Mouse (Mus musculus) neural tube, embryonic 11.5 days (tissue): ENCODE data around the gene Insl5. TPM values are rescaled to one million over a fixed set of nuclear protein-coding genes. Genes with fewer than 3 reads are reported as not detected.

ENCODE experiments used
- ATAC-seq: fragments of 200-750 bp; cut with Nextera tagmentation; 2 replicates; pipeline ENCODE4 v1.8.0; 2017; ENCODE audit warnings: moderate number of reproducible peaks, mild to moderate bottlenecking, moderate TSS enrichment, moderate library complexity; ENCODE audit not compliant: insufficient read depth, low FRiP score, low TSS enrichment
- DNase-seq: peaks from one replicate; pipeline ENCODE4 v3.0.0-alpha.2; 2015; ENCODE audit warnings: low spot score
- H3K27ac ChIP-seq: fragments of 300-500 bp; sonication (generic); 2 replicates; pipeline ENCODE4 v1.5.1; 2014; ENCODE audit warnings: low read depth, mild to moderate bottlenecking, low read length
- H3K27me3 ChIP-seq: fragments of 300-500 bp; sonication (generic); 2 replicates; pipeline ENCODE4 v1.6.1; 2014; ENCODE audit warnings: mild to moderate bottlenecking, low read length, mixed read lengths; ENCODE audit not compliant: control insufficient read depth, insufficient read depth
- H3K36me3 ChIP-seq: fragments of 300-500 bp; sonication (generic); 2 replicates; pipeline ENCODE4 v1.6.1; 2014; ENCODE audit warnings: mild to moderate bottlenecking, low read length, moderate library complexity, mixed read lengths; ENCODE audit not compliant: control insufficient read depth, insufficient read depth
- H3K4me1 ChIP-seq: fragments of 300-500 bp; sonication (generic); 2 replicates; pipeline ENCODE4 v1.6.1; 2014; ENCODE audit warnings: low read length, mixed read lengths; ENCODE audit not compliant: control insufficient read depth, insufficient read depth
- H3K4me2 ChIP-seq: fragments of 300-500 bp; sonication (generic); 2 replicates; pipeline ENCODE4 v1.6.1; 2014; ENCODE audit warnings: low read depth, mild to moderate bottlenecking, moderate library complexity
- H3K4me3 ChIP-seq: fragments of 300-500 bp; sonication (generic); 2 replicates; pipeline ENCODE4 v1.5.1; 2014; ENCODE audit warnings: low read depth, low read length
- H3K9ac ChIP-seq: fragments of 300-500 bp; sonication (generic); 2 replicates; pipeline ENCODE4 v1.6.1; 2014; ENCODE audit warnings: mild to moderate bottlenecking, low read length
- H3K9me3 ChIP-seq: fragments of 300-500 bp; sonication (generic); 2 replicates; pipeline ENCODE4 v1.6.1; 2016; ENCODE audit warnings: low read length; ENCODE audit not compliant: control insufficient read depth
- WGBS: fragments of 180-500 bp; shearing (Covaris S2); extraction: QIAGEN DNeasy Blood & Tissue Kit; methylation state at CpG from one replicate; pipeline ENCODE4 v1.1.7; 2014; 5-methylcytosine and 5-hydroxymethylcytosine counted together
- polyA plus RNA-seq: library from polyadenylated mRNA; unstranded; fragments of >200 nt; fragmentation: Nextera tagmentation; extraction: Ambion mirVana; gene quantifications from 2 replicates; pipeline ENCODE4 v1.2.1, GENCODE M21; 2014

Insl5 gene
- polyA plus RNA-seq, 1 experiment from 2014 or later, result not detected

DNA sequence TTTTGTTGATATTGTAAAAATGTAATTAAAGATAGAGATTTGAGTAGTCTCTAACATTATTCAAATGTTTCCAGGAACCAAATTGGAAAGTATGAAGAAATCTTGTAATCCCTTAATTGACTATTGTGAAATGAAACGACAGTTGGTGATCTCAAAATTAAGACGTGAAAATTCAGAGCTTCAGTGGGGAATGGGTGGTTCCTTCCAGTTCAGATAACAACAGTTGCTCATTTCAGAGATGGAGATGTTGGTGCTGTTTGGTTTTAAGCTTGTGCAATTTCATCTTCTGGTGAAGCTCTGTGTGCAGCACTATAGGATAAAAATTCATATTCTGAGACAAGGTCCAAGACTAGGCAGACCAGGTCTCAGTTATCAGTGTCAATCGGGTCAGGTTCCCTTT, 54.6 kb downstream of the Insl5 start:
- no peak overlapping the region for H3K4me3 ChIP-seq
- ATAC-seq, result no peak
- WGBS, result 84% methylated on average over 3 of the region's 3 CpGs

DNA sequence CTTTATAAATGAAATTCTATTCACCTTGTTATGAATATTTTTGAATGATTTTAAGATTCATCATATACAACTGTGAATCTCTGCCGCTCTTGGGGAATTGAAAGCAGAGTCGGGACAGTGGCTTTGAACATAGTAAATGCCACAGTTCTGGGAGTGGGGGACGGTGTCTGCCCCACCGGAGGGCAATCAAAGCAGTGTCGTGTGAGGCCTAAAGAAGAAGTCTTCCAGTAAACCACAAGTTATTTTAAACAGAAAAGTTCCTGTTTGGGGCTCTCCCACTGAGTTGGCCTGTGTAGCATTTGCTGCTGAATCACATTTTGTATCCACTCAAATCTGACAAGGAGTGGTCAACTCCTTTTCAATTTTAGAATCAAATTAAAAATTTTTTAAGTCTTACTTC, 55.5 kb downstream of the Insl5 start:
- Histone ChIP-seq H3K4me3 (no peak overlapping the region), H3K4me1 (no peaks in the 10 kb centered on the region), H3K9ac (no peak overlapping the region), H3K27ac (no peak overlapping the region), H3K4me2 (no peak overlapping the region), H3K27me3 (no peaks in the 10 kb centered on the region), H3K9me3 (no peaks in the 10 kb centered on the region), H3K36me3 (no peaks in the 10 kb centered on the region)
- 76% methylated on average over 5 of the region's 5 CpGs for whole genome bisulfite sequencing
- ATAC-seq (no peak), DNase-seq (no peak)

More for the DNA sequence above, 54.6 kb downstream of the Insl5 start:
- no peak for DNase-seq
- Histone ChIP-seq H3K9me3 (no peaks in the 10 kb centered on the region), H3K9ac (no peak overlapping the region), H3K4me1 (no peaks in the 10 kb centered on the region), H3K36me3 (no peaks in the 10 kb centered on the region), H3K4me2 (no peak overlapping the region), H3K27ac (no peak overlapping the region), H3K27me3 (no peaks in the 10 kb centered on the region)

DNA sequence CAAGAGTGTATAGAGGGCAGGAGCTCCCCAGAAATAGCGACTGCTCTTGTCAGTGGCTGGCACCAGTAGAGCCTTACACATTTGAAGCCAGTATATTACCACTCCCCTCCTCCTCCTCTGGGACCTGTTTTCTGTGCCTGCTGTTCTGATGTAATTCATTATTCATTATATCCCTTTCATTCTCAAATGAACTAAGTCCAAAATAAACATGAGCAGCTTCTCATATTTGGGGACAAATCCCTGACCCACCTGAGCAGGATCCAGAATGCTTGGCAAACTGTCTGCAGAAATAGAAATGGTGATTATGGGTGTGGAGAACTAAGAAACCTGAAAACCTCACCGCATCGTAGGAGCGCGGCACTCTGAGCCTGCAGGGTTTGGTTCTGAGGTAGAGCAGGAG, 57.0 kb downstream of the Insl5 start:
- no peak for ATAC-seq
- 93% methylated on average over 5 of the region's 5 CpGs for WGBS
- H3K4me1 ChIP-seq, result no peaks in the 10 kb centered on the region

More for the DNA sequence above, 57.0 kb downstream of the Insl5 start:
- Histone ChIP-seq H3K9me3 (no peaks in the 10 kb centered on the region), H3K4me2 (no peak overlapping the region), H3K27ac (no peak overlapping the region), H3K27me3 (no peaks in the 10 kb centered on the region), H3K4me3 (no peak overlapping the region), H3K9ac (no peak overlapping the region), H3K36me3 (no peaks in the 10 kb centered on the region)
- no peak for DNase-seq

Other genes with a start within 250 kb of the Insl5 start
- gene Tctex1d1, start 48.2 kb downstream of the Insl5 start, polyA plus RNA-seq, result 0.44 and 1.2 TPM in 2 replicates
- gene Mier1, start 87.5 kb upstream of the Insl5 start, polyA plus RNA-seq, result 29.6 and 34.5 TPM in 2 replicates
- 5.7 and 5.8 TPM in 2 replicates for gene Wdr78, start 87.7 kb upstream of the Insl5 start, polyA plus RNA-seq
- 12.0 TPM in 2 replicates for gene Slc35d1, start 188.3 kb upstream of the Insl5 start, polyA plus RNA-seq